Mouse (Mus musculus): Measurements from ENCODE around the gene Tsen54. TPM values are rescaled to one million over a fixed set of nuclear protein-coding genes. Genes with fewer than 3 reads are reported as not detected.

Gene Tsen54
- total RNA-seq, 4 experiments from 2014 or later: 12.5 to 18.7 (median 16.9) TPM

DNA sequence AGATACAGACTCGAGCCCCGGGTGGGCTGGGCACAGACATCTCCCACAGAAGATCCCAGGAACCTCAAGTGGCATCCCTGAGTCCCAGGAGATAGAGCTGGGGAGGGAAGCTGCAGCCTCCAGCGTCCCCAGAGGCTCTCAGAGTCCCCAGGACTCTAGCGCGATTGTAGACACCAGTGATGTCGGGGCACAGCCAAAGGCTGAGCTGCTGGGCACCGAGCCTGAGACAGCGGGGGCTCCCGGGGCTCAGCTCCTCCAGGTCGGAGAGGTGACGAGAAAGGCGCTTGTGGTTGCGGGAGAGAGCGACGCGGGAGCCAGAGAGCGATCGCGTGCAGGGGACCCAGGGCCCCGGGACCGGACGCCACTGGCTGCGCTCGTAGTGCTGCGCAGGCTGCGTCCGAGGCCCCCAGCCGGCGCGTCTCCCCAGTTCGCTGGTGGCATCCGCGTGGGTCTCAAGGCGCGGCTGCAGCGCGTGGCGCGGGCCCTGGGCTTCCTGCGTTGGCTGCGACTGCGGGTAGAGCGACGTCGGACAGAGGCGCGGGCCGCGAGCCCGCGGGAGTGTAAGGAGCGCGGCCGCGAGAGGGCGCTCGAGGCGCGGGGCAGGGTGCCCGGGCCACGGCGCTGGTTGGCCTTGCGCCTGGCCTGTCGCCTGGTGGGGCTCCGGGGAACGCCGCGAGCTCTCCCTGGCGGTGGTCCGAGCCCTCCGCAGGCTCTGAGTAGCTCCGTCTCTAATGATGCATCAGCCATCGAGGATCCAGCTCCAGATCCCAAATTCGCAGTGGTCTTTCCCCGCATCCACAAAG is 44.8 kb downstream of the Tsen54 start:
- peak; percentile 19 to 64 for DNase-seq (ENCODE audit: low spot score in 2 of 2)

DNA sequence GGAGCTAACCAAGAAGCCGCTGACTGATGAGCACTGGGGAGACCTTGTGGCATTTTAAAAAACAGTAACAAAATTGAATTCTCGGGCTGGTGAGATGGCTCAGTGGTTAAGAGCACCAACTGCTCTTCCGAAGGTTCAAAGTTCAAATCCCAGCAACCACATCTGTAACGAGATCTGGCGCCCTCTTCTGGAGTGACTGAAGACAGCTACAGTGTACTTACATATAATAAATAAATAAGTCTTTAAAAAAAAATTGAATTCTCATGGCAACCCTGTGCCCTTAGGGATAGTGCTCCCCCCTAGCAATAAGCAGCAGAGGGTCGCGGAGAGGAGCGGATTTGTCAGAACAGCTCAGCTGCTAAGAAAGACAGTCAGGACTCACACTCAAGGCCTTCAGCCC is 49.4 kb downstream of the Tsen54 start:
- no peak for DNase-seq (ENCODE audit: low spot score in 2 of 2)

DNA sequence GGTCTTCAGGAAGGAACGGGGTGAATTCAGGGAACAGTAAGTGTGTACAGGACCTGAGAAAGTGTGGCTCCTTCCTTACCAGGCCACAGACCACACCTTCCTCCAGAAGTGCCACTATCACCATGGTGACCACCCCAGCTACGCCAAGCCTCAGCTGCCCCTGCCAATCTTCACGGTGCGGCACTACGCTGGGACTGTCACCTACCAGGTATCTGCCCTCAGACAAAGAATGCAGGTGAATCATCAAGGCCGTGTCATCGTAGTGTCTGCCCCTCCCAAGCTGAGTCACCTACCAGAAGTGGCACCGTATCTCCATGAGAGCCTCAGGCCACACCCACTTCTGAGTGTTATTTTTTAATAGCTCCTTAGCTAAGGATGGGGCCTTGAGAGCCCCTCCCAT is 54.9 kb downstream of the Tsen54 start:
- DNase-seq (ENCODE audit: low spot score in 2 of 2): no peak

DNA sequence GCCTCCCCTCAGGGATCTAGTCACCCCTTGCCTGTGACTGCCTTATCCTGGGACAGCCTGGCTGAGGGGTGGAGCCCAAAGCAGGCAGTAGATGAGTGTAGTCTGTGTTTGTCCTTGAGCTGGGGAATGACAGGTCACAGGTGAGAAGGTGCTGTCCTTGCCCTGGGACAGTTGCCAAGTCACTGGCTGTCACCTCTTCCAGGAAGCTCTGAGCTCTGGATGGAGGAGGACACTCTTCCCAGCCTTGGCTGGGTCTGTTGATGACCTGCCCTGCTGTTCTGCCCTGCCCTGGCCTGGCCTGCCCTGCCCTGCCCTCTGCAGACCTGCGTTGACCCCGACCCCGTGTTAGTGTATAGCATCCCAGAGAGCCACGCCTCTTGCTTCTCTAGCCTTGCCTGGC is 57.9 kb downstream of the Tsen54 start:
- no peak for DNase-seq (ENCODE audit: low spot score in 2 of 2)

Small RNA genes lying within 50 kb of the gene (microRNA-seq; reads per million reads assigned to microRNA genes)
- 1.3 to 4.0 reads per million in 2 experiments for gene Mir5621

Other genes starting within 250 kb of the Tsen54 start
- 10 to 100 TPM; 49.1 to 55.3 (median 52.6) TPM for gene Mrps7, start 210.8 kb upstream of the Tsen54 start, total RNA-seq (2022)
- gene Gga3, start 210.7 kb upstream of the Tsen54 start, total RNA-seq (2022): 100 to 1,000 TPM in 2 of 4 experiments, 10 to 100 TPM in 2; 91.9 to 121 (median 102) TPM
- 10 to 100 TPM; 16.5 to 22.5 (median 17.9) TPM for gene Mif4gd, start 201.8 kb upstream of the Tsen54 start, total RNA-seq (2022)
- 10 to 100 TPM; 55.6 to 81.3 (median 64.7) TPM for gene Slc25a19, start 186.4 kb upstream of the Tsen54 start, total RNA-seq (2022)
- gene Grb2, start 106.1 kb upstream of the Tsen54 start, total RNA-seq (2022): 100 to 1,000 TPM; 179 to 220 (median 196) TPM
- 10 to 100 TPM; 49.7 to 64.2 (median 52.3) TPM for gene Tmem94, start 49.3 kb upstream of the Tsen54 start, total RNA-seq (2022)
- gene Caskin2, start 1.1 kb upstream of the Tsen54 start, total RNA-seq (2022): 10 to 100 TPM; 17.1 to 21.7 (median 20.0) TPM
- 1 to 10 TPM; 1.6 to 4.2 (median 2.4) TPM for gene Llgl2, start 9.3 kb downstream of the Tsen54 start, total RNA-seq (2022)
- 1 to 10 TPM in 1 of 4 experiments, under 1 TPM in 3; 0.11 to 1.2 (median 0.56) TPM for gene Myo15b, start 43.7 kb downstream of the Tsen54 start, total RNA-seq (2022)
- gene Smim5, start 85.2 kb downstream of the Tsen54 start, total RNA-seq (2022): under 1 TPM; 0.57 to 0.96 (median 0.66) TPM
- gene Smim6, start 97.3 kb downstream of the Tsen54 start, total RNA-seq (2022): not detected
- gene Sap30bp, start 118.6 kb downstream of the Tsen54 start, total RNA-seq (2022): 10 to 100 TPM; 39.7 to 60.3 (median 44.3) TPM
- gene Recql5, start 118.8 kb downstream of the Tsen54 start, total RNA-seq (2022): 10 to 100 TPM; 27.4 to 32.5 (median 30.3) TPM
- gene Itgb4, start 160.0 kb downstream of the Tsen54 start, total RNA-seq (2022): 10 to 100 TPM in 3 of 4 experiments, 1 to 10 TPM in 1; 6.7 to 13.0 (median 11.3) TPM
- 10 to 100 TPM; 11.6 to 20.7 (median 16.1) TPM for gene Galk1, start 198.0 kb downstream of the Tsen54 start, total RNA-seq (2022)
- gene H3f3b, start 213.2 kb downstream of the Tsen54 start, total RNA-seq (2022): 100 to 1,000 TPM; 243 to 308 (median 280) TPM
- gene Unk, start 215.6 kb downstream of the Tsen54 start, total RNA-seq (2022): 10 to 100 TPM; 26.3 to 31.6 (median 28.2) TPM

Data from layer of hippocampus, adult 8-10 months (tissue).